Mouse (Mus musculus) macrophage (primary cell): Measurements from ENCODE around the gene Cfap161. TPM values are rescaled to one million over a fixed set of nuclear protein-coding genes. Genes with fewer than 3 reads are reported as not detected.
A peak's percentile ranks its signal among the peaks of the same experiment; 100 is the strongest.

Source experiments
- H3K27ac ChIP-seq: fragments of 350-480 bp; formaldehyde crosslinking; 2 replicates; pipeline ENCODE4 v1.9.0; 2021
- H3K36me3 ChIP-seq: fragments of 350-480 bp; formaldehyde crosslinking; 2 replicates; pipeline ENCODE4 v1.9.0; 2021; ENCODE audit errors: inconsistent target
- H3K4me3 ChIP-seq: fragments of 350-480 bp; formaldehyde crosslinking; 2 replicates; pipeline ENCODE4 v1.9.0; 2021; ENCODE audit errors: inconsistent target
- H3K79me2 ChIP-seq: fragments of 350-480 bp; formaldehyde crosslinking; 2 replicates; pipeline ENCODE4 v1.9.0; 2021; ENCODE audit errors: inconsistent target
- WGBS: methylation state at CpG from one replicate; pipeline ENCODE4 v1.1.7; 2026; ENCODE audit warnings: inconsistent platforms; ENCODE audit not compliant: missing documents; 5-methylcytosine and 5-hydroxymethylcytosine counted together
- polyA plus RNA-seq: library from polyadenylated mRNA; stranded (reverse); fragments of 250-400 nt; gene quantifications from 3 replicates; pipeline ENCODE4 v1.2.4, GENCODE M21; 2018; ENCODE audit warnings: inconsistent platforms

The Cfap161 gene
- polyA plus RNA-seq, 1 experiment from 2014 or later, result 1.3 TPM

DNA sequence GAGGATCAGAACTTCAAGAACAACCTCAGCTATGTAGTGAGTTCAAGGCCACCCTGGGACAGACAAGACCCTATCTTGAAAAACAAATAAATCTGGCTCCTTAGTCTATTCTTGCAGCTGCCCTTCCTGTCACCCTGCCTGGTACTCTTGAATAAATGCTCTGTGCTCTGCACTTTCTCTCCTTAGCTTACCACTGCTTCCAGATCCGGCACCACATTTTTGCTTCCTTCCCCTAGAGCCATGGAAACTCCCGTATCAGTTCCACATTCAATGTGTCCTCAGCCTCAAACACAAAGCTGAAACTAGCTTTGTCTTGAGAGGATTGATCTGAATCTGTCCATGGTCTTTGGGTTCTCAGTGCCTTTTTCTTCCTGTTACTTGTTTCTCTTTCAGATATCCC, 70.1 kb downstream of the Cfap161 start:
- Histone ChIP-seq H3K27ac (0 out of 2 replicates have a peak overlapping the region, but pooled peaks have one; percentile 10), H3K79me2 (no peaks in the 10 kb centered on the region), H3K4me3 (no peak overlapping the region), H3K36me3 (no peaks in the 10 kb centered on the region)
- WGBS, result 67% methylated on average over 2 of the region's 2 CpGs

Other genes with a start within 250 kb of the Cfap161 start
- gene Tmc3, start 210.0 kb downstream of the Cfap161 start, polyA plus RNA-seq, result not detected in 3 replicates
- 28.1 to 48.0 TPM (median 29.5 TPM) in 3 replicates for gene Stard5, start 162.9 kb downstream of the Cfap161 start, polyA plus RNA-seq
- 5.7 to 25.3 TPM (median 16.3 TPM) in 3 replicates for gene Il16, start 49.2 kb downstream of the Cfap161 start, polyA plus RNA-seq
- 14.0 to 25.1 TPM (median 23.6 TPM) in 3 replicates for gene Tlnrd1, start 89.4 kb upstream of the Cfap161 start, polyA plus RNA-seq
- gene Mesd, start 89.6 kb upstream of the Cfap161 start, polyA plus RNA-seq, result 37.3 to 87.4 TPM (median 41.8 TPM) in 3 replicates